Mouse (Mus musculus): ENCODE results near the gene Ercc6.

DNA sequence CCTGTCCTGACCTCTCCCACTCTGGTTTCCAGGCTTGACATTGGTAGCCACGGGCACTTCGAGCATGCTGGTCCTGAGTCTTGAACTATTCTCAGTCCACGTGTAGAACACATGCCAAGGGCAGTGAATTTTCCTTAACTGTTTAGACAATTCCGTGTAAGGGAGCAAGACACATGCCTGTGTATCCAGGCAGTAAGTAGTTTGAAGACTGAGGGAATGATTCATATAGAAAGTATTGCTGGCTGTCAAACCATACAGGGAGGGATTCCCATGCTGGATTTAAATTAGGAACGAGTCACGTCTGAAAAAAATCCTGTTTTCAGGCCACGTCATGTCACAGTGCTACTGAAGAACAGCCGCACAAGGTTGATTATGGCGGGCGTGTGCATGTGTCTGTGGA is 7.0 kb upstream of the Ercc6 start:
- no peak for TF ChIP-seq POLR2A (IDR thresholded peaks at IDR 0.05; ENCODE audit: low read depth, low read length)
- no peak for TF ChIP-seq CTCF (IDR thresholded peaks at IDR 0.05; ENCODE audit: borderline replicate concordance, insufficient read depth, low read length)

Measured in embryonic fibroblast, embryonic 13.5 days (primary cell).